ENCODE assay signal across 15 mouse cellular contexts in genomic region chr11:81780596-81780995, GRCm38 (mm10).
DNase-seq lines count a peak whose midpoint lies in the region; ATAC-seq lines count a peak whose summit lies in the region.
"Had no signal": no experiment of that assay in that cellular context is flagged by ENCODE, and none has a peak within 500 bp of the region (broad histone marks: within the 10 kb centered on the region; RNA-seq: fewer than 3 reads in every experiment).

No protein-coding gene starts in this region.

- no peak overlapping the region for H3K9ac ChIP-seq in heart, embryonic 11.5 days (ENCODE audit: low read depth, low read length)
- H3K9ac ChIP-seq: embryonic facial prominence, embryonic 13.5 days; hindbrain, embryonic 12.5 days; lung, embryonic 14.5 days; stomach, embryonic 15.5 days had no signal

- H3K36me3 ChIP-seq in heart, embryonic 11.5 days (ENCODE audit: control insufficient read depth, insufficient read depth, low read length): no peaks in the 10 kb centered on the region
- H3K36me3 ChIP-seq: embryonic facial prominence, embryonic 13.5 days; hindbrain, embryonic 12.5 days; stomach, embryonic 15.5 days had no signal

- peak; percentile 98 for DNase-seq in heart, adult 11 months
- peak; percentile 86 for DNase-seq in brain, adult 2 months (ENCODE audit: low read depth, low spot score)
- DNase-seq in cerebellum, adult 9-10 months: peak; percentile 87
- peak; percentile 33 to 43 for DNase-seq in heart, postnatal 14 days
- DNase-seq in kidney, postnatal 36 days: no peak
- no peak for DNase-seq in frontal cortex, postnatal 25 days (ENCODE audit: low spot score in 2 of 2)
- DNase-seq: liver had no signal

- intact Hi-C loops in heart, postnatal 14 days (cut with DNase I): no loop called here

- no peak for ATAC-seq in heart, embryonic 11.5 days (replicated peaks; ENCODE audit: insufficient number of reproducible peaks, low FRiP score, low TSS enrichment)
- ATAC-seq: activated CD4-positive, CD25-positive, alpha-beta regulatory T cell, adult 4 months; intestine, postnatal 0 days had no signal

- H3K4me2 ChIP-seq in heart, embryonic 11.5 days: no peak overlapping the region
- H3K4me2 ChIP-seq: embryonic facial prominence, embryonic 13.5 days; hindbrain, embryonic 12.5 days; lung, embryonic 14.5 days; stomach, embryonic 15.5 days had no signal

- H3K4me3 ChIP-seq in heart, embryonic 11.5 days (ENCODE audit: low read depth, low read length): no peak overlapping the region
- H3K4me3 ChIP-seq: embryonic facial prominence, embryonic 13.5 days; hindbrain, embryonic 12.5 days; stomach, embryonic 15.5 days had no signal

- no peaks in the 10 kb centered on the region for H3K27me3 ChIP-seq in heart, embryonic 11.5 days (ENCODE audit: control insufficient read depth, insufficient read depth, low read length)
- H3K27me3 ChIP-seq: embryonic facial prominence, embryonic 13.5 days; stomach, embryonic 15.5 days had no signal

- no peaks in the 10 kb centered on the region for H3K9me3 ChIP-seq in heart, embryonic 11.5 days (replicated peaks; ENCODE audit: control insufficient read depth, low read length)
- H3K9me3 ChIP-seq: embryonic facial prominence, embryonic 13.5 days; hindbrain, embryonic 12.5 days; stomach, embryonic 15.5 days had no signal

- H3K4me1 ChIP-seq in heart, embryonic 11.5 days (ENCODE audit: control insufficient read depth, insufficient read depth, low read length): no peaks in the 10 kb centered on the region
- H3K4me1 ChIP-seq: embryonic facial prominence, embryonic 13.5 days; stomach, embryonic 15.5 days had no signal

- H3K27ac ChIP-seq in heart, embryonic 11.5 days (ENCODE audit: low read depth, low read length): no peak overlapping the region
- H3K27ac ChIP-seq: embryonic facial prominence, embryonic 13.5 days; hindbrain, embryonic 12.5 days; kidney, postnatal 0 days; stomach, embryonic 15.5 days had no signal

- WGBS in heart, embryonic 11.5 days (ENCODE audit: insufficient replicate concordance): 68% methylated on average over 2 of the region's 2 CpGs

Comparison
In these comparisons a context has a peak if more than half of its experiments do, and no peak if none do; other contexts are left out.
1. DNase-seq: peak in heart, adult 11 months (single experiment), brain, adult 2 months (single experiment), cerebellum, adult 9-10 months (single experiment) and heart, postnatal 14 days (2 of 2); none in kidney, postnatal 36 days (0 of 2) and frontal cortex, postnatal 25 days (0 of 2).